Mouse (Mus musculus) monocyte, adult 5-6 weeks (primary cell): ENCODE measurements around the gene Cfdp1. TPM values are rescaled to one million over a fixed set of nuclear protein-coding genes. Genes with fewer than 3 reads are reported as not detected.

Source experiments
- ATAC-seq: fragments of 153-309, 156-312 bp; replicated peaks from 2 replicates; pipeline ENCODE4 v1.8.0; 2017; ENCODE audit warnings: mild to moderate bottlenecking; ENCODE audit not compliant: low TSS enrichment, insufficient number of reproducible peaks, severe bottlenecking, poor library complexity, low FRiP score
- total RNA-seq: library from RNA; stranded (forward); fragments of 200-1000, 200-491, 200-594 nt; gene quantifications from 3 replicates; pipeline ENCODE4 v1.2.3, GENCODE M21; 2017

Cfdp1 gene
- total RNA-seq, 1 experiment from 2014 or later: 155 TPM

GRCm38 (mm10) chr8:111779690-111780089 is 74.4 kb downstream of the Cfdp1 start:
- no peak for ATAC-seq

GRCm38 (mm10) chr8:111778801-111779200 is 75.3 kb downstream of the Cfdp1 start:
- no peak for ATAC-seq

- ATAC-seq: no peak
Measured at GRCm38 (mm10) chr8:111776492-111776891, 77.6 kb downstream of the Cfdp1 start.

- no peak for ATAC-seq
Measured at GRCm38 (mm10) chr8:111775766-111776165, 78.3 kb downstream of the Cfdp1 start.

GRCm38 (mm10) chr8:111773476-111773875 is 80.6 kb downstream of the Cfdp1 start:
- ATAC-seq: no peak

- ATAC-seq: no peak
Measured at GRCm38 (mm10) chr8:111773057-111773456, 81.0 kb downstream of the Cfdp1 start.

GRCm38 (mm10) chr8:111772083-111772482 is 82.0 kb downstream of the Cfdp1 start:
- no peak for ATAC-seq

GRCm38 (mm10) chr8:111771625-111772020 is 82.5 kb downstream of the Cfdp1 start:
- ATAC-seq: no peak

- no peak for ATAC-seq
Measured at GRCm38 (mm10) chr8:111770958-111771624, 83.0 kb downstream of the Cfdp1 start.

- ATAC-seq: no peak
Measured at GRCm38 (mm10) chr8:111769764-111770428, 84.2 kb downstream of the Cfdp1 start.

GRCm38 (mm10) chr8:111769296-111769695 is 84.8 kb downstream of the Cfdp1 start:
- ATAC-seq: no peak

GRCm38 (mm10) chr8:111768651-111769050 is 85.4 kb downstream of the Cfdp1 start:
- no peak for ATAC-seq

GRCm38 (mm10) chr8:111765616-111766015 is 88.5 kb downstream of the Cfdp1 start:
- ATAC-seq: no peak

- no peak for ATAC-seq
Measured at GRCm38 (mm10) chr8:111765096-111765495, 89.0 kb downstream of the Cfdp1 start.

GRCm38 (mm10) chr8:111760708-111761107 is 93.4 kb downstream of the Cfdp1 start:
- ATAC-seq: no peak

- ATAC-seq: no peak
Measured at GRCm38 (mm10) chr8:111758817-111759216, 95.3 kb downstream of the Cfdp1 start.

- ATAC-seq: no peak
Measured at GRCm38 (mm10) chr8:111757599-111757998, 96.5 kb downstream of the Cfdp1 start.

GRCm38 (mm10) chr8:111754736-111755135 is 99.4 kb downstream of the Cfdp1 start:
- ATAC-seq: no peak

- ATAC-seq: no peak
Measured at GRCm38 (mm10) chr8:111754088-111754487, 100.0 kb downstream of the Cfdp1 start.

GRCm38 (mm10) chr8:111748766-111749165 is 105.3 kb downstream of the Cfdp1 start:
- ATAC-seq: no peak
